Mouse (Mus musculus) forebrain, embryonic 11.5 days (tissue): ENCODE measurements at regions not wholly inside any gene's neighbourhood (a gene's known extent, or its start where the extent isn't known, plus 50 kb on each side); places are given as distances from the start of the nearest gene placed in this dataset.
A peak's percentile ranks its signal among the peaks of the same experiment; 100 is the strongest.

Experiments used
- ATAC-seq: fragments of 200-750 bp; cut with Nextera tagmentation; replicated peaks from 2 replicates; pipeline ENCODE4 v1.8.0; 2017; ENCODE audit warnings: moderate TSS enrichment; ENCODE audit not compliant: low FRiP score
- DNase-seq: peaks from one replicate; pipeline ENCODE4 v3.0.0-alpha.2; 2017; ENCODE audit warnings: low spot score
- H3K27ac ChIP-seq: fragments of 300-500 bp; sonication (generic); 2 replicates; pipeline ENCODE4 v1.5.1; 2014; ENCODE audit warnings: low read depth, low read length
- H3K27me3 ChIP-seq: fragments of 300-500 bp; sonication (generic); 2 replicates; pipeline ENCODE4 v1.6.1; 2014; ENCODE audit warnings: mild to moderate bottlenecking, low read length, mixed read lengths; ENCODE audit not compliant: control insufficient read depth, insufficient read depth
- H3K36me3 ChIP-seq: fragments of 300-500 bp; sonication (generic); 2 replicates; pipeline ENCODE4 v1.6.1; 2014; ENCODE audit warnings: mild to moderate bottlenecking, low read length, moderate library complexity, mixed read lengths; ENCODE audit not compliant: control insufficient read depth, insufficient read depth
- H3K4me1 ChIP-seq: fragments of 300-500 bp; sonication (generic); replicated peaks from 2 replicates; pipeline ENCODE4 v1.6.1; 2014; ENCODE audit warnings: low read length, mixed read lengths; ENCODE audit not compliant: control insufficient read depth, insufficient read depth
- H3K4me2 ChIP-seq: fragments of 300-500 bp; sonication (generic); 2 replicates; pipeline ENCODE4 v1.6.1; 2014; ENCODE audit warnings: low read depth, mild to moderate bottlenecking, low read length, moderate library complexity, mixed read lengths; ENCODE audit not compliant: severe bottlenecking
- H3K4me3 ChIP-seq: fragments of 300-500 bp; sonication (generic); 2 replicates; pipeline ENCODE4 v1.5.1; 2014; ENCODE audit warnings: low read depth, low read length
- H3K9ac ChIP-seq: fragments of 300-500 bp; sonication (generic); 2 replicates; pipeline ENCODE4 v1.6.1; 2014; ENCODE audit warnings: low read length
- H3K9me3 ChIP-seq: fragments of 300-500 bp; sonication (generic); 2 replicates; pipeline ENCODE4 v1.6.1; 2016; ENCODE audit warnings: low read length, mixed read lengths; ENCODE audit not compliant: control insufficient read depth
- WGBS: fragments of 180-500 bp; shearing (Covaris S2); extraction: QIAGEN DNeasy Blood & Tissue Kit; methylation state at CpG from one replicate; pipeline ENCODE4 v1.1.7; 2014; 5-methylcytosine and 5-hydroxymethylcytosine counted together

- Histone ChIP-seq H3K27ac (no peak overlapping the region), H3K9ac (no peak overlapping the region), H3K36me3 (no peaks in the 10 kb centered on the region), H3K4me1 (no peaks in the 10 kb centered on the region), H3K4me2 (no peak overlapping the region), H3K27me3 (no peaks in the 10 kb centered on the region), H3K4me3 (no peak overlapping the region), H3K9me3 (no peaks in the 10 kb centered on the region)
- no peak for DNase-seq
- 78% methylated on average over 4 of the region's 4 CpGs for WGBS
- ATAC-seq, result no peak
Measured at GRCm38 (mm10) chr1:142838663-142839062, 801.8 kb upstream of the B3galt2 start.

- no peak overlapping the region for H3K27ac ChIP-seq
- no peaks in the 10 kb centered on the region for H3K36me3 ChIP-seq
- no peak overlapping the region for H3K4me2 ChIP-seq
- H3K4me1 ChIP-seq, result no peaks in the 10 kb centered on the region
- no peak overlapping the region for H3K4me3 ChIP-seq
- ATAC-seq (no peak), DNase-seq (peak; percentile 48)
- 82% methylated on average over 4 of the region's 4 CpGs for WGBS
- no peaks in the 10 kb centered on the region for H3K27me3 ChIP-seq
- H3K9me3 ChIP-seq, result no peaks in the 10 kb centered on the region
- H3K9ac ChIP-seq, result no peak overlapping the region
Measured at GRCm38 (mm10) chr1:142867024-142867700, 773.3 kb upstream of the B3galt2 start.

- ATAC-seq (peak; percentile 65), DNase-seq (no peak)
- H3K4me2 ChIP-seq, result no peak overlapping the region
- H3K4me1 ChIP-seq, result no peaks in the 10 kb centered on the region
- H3K27me3 ChIP-seq, result no peaks in the 10 kb centered on the region
- no peak overlapping the region for H3K9ac ChIP-seq
- H3K36me3 ChIP-seq, result no peaks in the 10 kb centered on the region
- H3K4me3 ChIP-seq, result no peak overlapping the region
- H3K9me3 ChIP-seq, result no peaks in the 10 kb centered on the region
- no peak overlapping the region for H3K27ac ChIP-seq
Measured at GRCm38 (mm10) chr1:142891842-142892241, 748.6 kb upstream of the B3galt2 start.

- Histone ChIP-seq H3K4me3 (no peak overlapping the region), H3K4me2 (no peak overlapping the region), H3K27me3 (no peaks in the 10 kb centered on the region), H3K36me3 (no peaks in the 10 kb centered on the region), H3K27ac (no peak overlapping the region), H3K4me1 (no peaks in the 10 kb centered on the region), H3K9me3 (no peaks in the 10 kb centered on the region), H3K9ac (no peak overlapping the region)
- DNase-seq, result no peak
- WGBS, result 91% methylated on average over 2 of the region's 2 CpGs
- no peak for ATAC-seq
Measured at GRCm38 (mm10) chr1:142893156-142893555, 747.3 kb upstream of the B3galt2 start.

GRCm38 (mm10) chr1:142894145-142894544 lies 746.3 kb upstream of the B3galt2 start:
- no peak overlapping the region for H3K27ac ChIP-seq
- H3K4me2 ChIP-seq, result no peak overlapping the region
- ATAC-seq (no peak), DNase-seq (no peak)
- no peak overlapping the region for H3K9ac ChIP-seq
- H3K4me3 ChIP-seq, result no peak overlapping the region
- no peaks in the 10 kb centered on the region for H3K4me1 ChIP-seq
- H3K27me3 ChIP-seq, result no peaks in the 10 kb centered on the region
- H3K36me3 ChIP-seq, result no peaks in the 10 kb centered on the region
- no peaks in the 10 kb centered on the region for H3K9me3 ChIP-seq

- H3K4me2 ChIP-seq, result no peak overlapping the region
- H3K27ac ChIP-seq, result no peak overlapping the region
- no peak overlapping the region for H3K4me3 ChIP-seq
- no peaks in the 10 kb centered on the region for H3K9me3 ChIP-seq
- DNase-seq, result no peak
- ATAC-seq, result no peak
- H3K36me3 ChIP-seq, result no peaks in the 10 kb centered on the region
- H3K4me1 ChIP-seq, result no peaks in the 10 kb centered on the region
- H3K9ac ChIP-seq, result no peak overlapping the region
- no peaks in the 10 kb centered on the region for H3K27me3 ChIP-seq
- WGBS, result 69% methylated on average over 1 of the region's 1 CpGs
Measured at GRCm38 (mm10) chr1:142895081-142895480, 745.4 kb upstream of the B3galt2 start.

- ATAC-seq (no peak), DNase-seq (no peak)
- no peak overlapping the region for H3K4me3 ChIP-seq
- no peak overlapping the region for H3K9ac ChIP-seq
- no peak overlapping the region for H3K27ac ChIP-seq
- WGBS, result 91% methylated on average over 4 of the region's 4 CpGs
- no peaks in the 10 kb centered on the region for H3K4me1 ChIP-seq
- no peaks in the 10 kb centered on the region for H3K9me3 ChIP-seq
- no peaks in the 10 kb centered on the region for H3K27me3 ChIP-seq
- no peak overlapping the region for H3K4me2 ChIP-seq
- no peaks in the 10 kb centered on the region for H3K36me3 ChIP-seq
Measured at GRCm38 (mm10) chr1:142909907-142910306, 730.6 kb upstream of the B3galt2 start.

GRCm38 (mm10) chr1:142956686-142957085 lies 683.8 kb upstream of the B3galt2 start:
- H3K9ac ChIP-seq, result no peak overlapping the region
- 85% methylated on average over 3 of the region's 3 CpGs for WGBS
- H3K27me3 ChIP-seq, result no peaks in the 10 kb centered on the region
- H3K4me2 ChIP-seq, result no peak overlapping the region
- H3K36me3 ChIP-seq, result no peaks in the 10 kb centered on the region
- no peaks in the 10 kb centered on the region for H3K9me3 ChIP-seq
- ATAC-seq (no peak), DNase-seq (no peak)
- no peak overlapping the region for H3K4me3 ChIP-seq
- no peaks in the 10 kb centered on the region for H3K4me1 ChIP-seq
- H3K27ac ChIP-seq, result no peak overlapping the region

- H3K4me3 ChIP-seq, result no peak overlapping the region
- no peak overlapping the region for H3K4me2 ChIP-seq
- H3K27me3 ChIP-seq, result no peaks in the 10 kb centered on the region
- H3K4me1 ChIP-seq, result no peaks in the 10 kb centered on the region
- no peaks in the 10 kb centered on the region for H3K9me3 ChIP-seq
- ATAC-seq, result no peak
- no peaks in the 10 kb centered on the region for H3K36me3 ChIP-seq
- DNase-seq, result no peak
- H3K9ac ChIP-seq, result no peak overlapping the region
- no peak overlapping the region for H3K27ac ChIP-seq
Measured at GRCm38 (mm10) chr1:142971475-142971874, 669.0 kb upstream of the B3galt2 start.
